Mouse (Mus musculus) right cerebral cortex, postnatal 25 days (tissue): ENCODE measurements at regions not wholly inside any gene's neighbourhood (a gene's known extent, or its start where the extent isn't known, plus 50 kb on each side); places are given as distances from the start of the nearest gene placed in this dataset.
A peak's percentile ranks its signal among the peaks of the same experiment; 100 is the strongest.

Source experiments
- DNase-seq: peaks from one replicate; pipeline ENCODE4 v3.0.0; 2022

GRCm38 (mm10) chr13:16498052-16498451 is 486.4 kb downstream of the Inhba start:
- no peak for DNase-seq

GRCm38 (mm10) chr13:16512876-16513275 is 501.2 kb downstream of the Inhba start:
- DNase-seq: no peak

DNA sequence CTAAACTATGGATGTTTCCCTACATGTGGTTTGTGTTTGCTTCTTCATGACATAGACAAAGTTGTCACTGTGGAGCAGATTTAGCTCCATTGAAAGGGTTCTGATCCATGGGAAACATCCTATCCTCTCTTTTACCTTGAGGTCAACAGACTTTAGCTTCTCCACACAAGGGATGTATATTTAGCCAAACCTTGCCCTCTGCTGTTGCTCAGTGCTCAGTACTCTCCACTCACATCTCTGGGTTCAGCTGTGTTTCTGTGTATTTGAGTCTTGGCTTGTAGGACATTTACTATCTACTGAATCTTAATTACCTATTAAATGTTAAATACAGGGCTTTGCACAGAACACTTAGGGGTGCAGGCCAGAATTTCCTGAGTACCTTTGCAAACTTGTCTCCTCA is 503.5 kb downstream of the Inhba start:
- DNase-seq: no peak

DNA sequence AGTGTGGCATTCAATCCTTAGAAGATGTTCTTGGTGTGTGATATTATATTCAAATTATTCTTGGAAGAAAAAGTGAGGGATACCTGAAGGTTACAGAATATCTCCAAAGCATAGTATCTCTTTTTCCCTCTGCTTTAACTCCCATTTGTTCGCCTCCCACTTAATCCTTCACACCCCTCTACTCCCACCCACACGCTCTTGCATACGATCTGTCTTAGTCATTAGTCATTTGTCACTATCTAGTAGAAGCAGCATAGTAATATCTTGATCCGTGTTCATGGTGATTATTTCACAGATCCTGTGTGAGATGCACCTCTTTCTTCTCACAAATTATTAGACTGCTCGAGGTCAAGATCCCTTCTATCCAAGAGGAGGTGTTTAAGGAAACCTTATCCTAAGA is 517.4 kb downstream of the Inhba start:
- no peak for DNase-seq

- DNase-seq: peak; percentile 33
These were observed 532.1 kb downstream of the Inhba start for GRCm38 (mm10) chr13:16543771-16544170.

- DNase-seq: no peak
These were observed 538.4 kb downstream of the Inhba start for GRCm38 (mm10) chr13:16550060-16550459.

- DNase-seq: no peak
These were observed 553.3 kb downstream of the Inhba start for GRCm38 (mm10) chr13:16564988-16565387.

GRCm38 (mm10) chr13:16574069-16574468 is 562.4 kb downstream of the Inhba start:
- peak; percentile 34 for DNase-seq

GRCm38 (mm10) chr13:16586286-16586685 is 574.6 kb downstream of the Inhba start:
- no peak for DNase-seq

- no peak for DNase-seq
These were observed 608.1 kb downstream of the Inhba start for GRCm38 (mm10) chr13:16619755-16620154.

- no peak for DNase-seq
These were observed 614.9 kb downstream of the Inhba start for GRCm38 (mm10) chr13:16626584-16626983.

- DNase-seq: no peak
These were observed 621.9 kb downstream of the Inhba start for GRCm38 (mm10) chr13:16633445-16634092.

DNA sequence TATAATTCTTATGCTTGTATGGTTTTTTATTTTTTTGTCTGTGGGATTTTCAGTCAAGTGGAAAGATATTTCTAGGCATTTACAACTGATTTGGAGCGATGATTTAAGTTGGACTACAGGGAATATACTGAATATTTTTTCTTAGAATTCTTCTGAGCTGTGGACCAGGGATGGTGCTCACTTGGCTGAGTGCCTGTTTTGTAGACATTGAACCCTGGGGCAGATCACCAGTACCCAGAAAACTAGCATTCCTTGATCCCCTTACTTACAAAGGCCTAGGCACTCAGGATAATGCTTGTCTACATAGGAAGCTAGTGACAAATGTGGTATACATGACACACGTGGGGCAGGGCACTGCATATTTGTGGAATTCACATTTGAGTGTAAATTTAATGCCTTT is 624.6 kb downstream of the Inhba start:
- DNase-seq: no peak

- DNase-seq: no peak
These were observed 630.2 kb downstream of the Inhba start for GRCm38 (mm10) chr13:16641611-16642449.

DNA sequence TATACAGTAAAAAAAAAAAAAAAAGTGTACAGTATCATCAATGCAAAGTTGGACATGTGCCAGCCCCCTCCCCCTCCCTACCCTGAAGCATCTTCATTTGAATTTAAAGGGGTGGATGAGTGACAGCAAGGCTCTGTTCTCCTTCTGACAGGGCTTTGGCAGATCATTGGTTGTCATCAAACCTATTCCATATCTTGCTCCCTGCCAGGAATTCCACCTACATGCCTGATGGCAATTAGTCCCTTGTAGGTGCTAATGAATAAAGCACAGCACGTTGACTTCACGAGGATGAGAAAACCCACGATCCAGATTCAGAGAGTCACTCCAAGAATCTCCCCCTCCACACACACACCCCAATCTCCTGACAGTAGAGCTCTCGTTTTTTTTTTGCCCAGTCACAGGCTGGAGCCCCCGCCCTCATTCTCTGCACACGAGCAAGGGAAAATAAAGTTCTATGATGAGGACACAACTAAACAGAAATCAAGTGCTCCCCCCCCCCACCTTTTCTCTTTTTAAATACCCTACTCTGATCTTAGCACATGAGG is 630.9 kb downstream of the Inhba start:
- DNase-seq: no peak

GRCm38 (mm10) chr13:16645311-16645710 is 633.7 kb downstream of the Inhba start:
- no peak for DNase-seq

GRCm38 (mm10) chr13:16646056-16646455 is 634.4 kb downstream of the Inhba start:
- no peak for DNase-seq

DNA sequence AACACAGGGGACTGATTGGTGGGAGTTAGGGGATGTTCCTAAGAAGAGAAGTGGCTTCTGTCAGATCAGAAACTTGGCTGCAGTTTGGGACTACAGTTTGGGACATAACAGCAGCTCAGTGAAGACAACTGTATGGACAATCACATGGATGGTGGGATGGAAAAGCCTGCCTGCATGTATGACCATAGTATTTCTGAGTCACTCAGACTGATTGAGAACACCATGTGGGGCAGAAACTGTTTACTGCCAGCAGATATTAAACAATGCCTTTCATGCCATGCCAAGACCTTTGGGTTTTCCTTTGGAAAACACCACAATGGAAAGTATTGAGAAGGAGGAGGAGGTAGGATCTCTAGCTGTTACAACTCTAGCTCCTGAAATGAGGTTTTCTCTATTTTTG is 635.0 kb downstream of the Inhba start:
- DNase-seq: no peak

- DNase-seq: no peak
These were observed 644.5 kb downstream of the Inhba start for GRCm38 (mm10) chr13:16656110-16656509.

DNA sequence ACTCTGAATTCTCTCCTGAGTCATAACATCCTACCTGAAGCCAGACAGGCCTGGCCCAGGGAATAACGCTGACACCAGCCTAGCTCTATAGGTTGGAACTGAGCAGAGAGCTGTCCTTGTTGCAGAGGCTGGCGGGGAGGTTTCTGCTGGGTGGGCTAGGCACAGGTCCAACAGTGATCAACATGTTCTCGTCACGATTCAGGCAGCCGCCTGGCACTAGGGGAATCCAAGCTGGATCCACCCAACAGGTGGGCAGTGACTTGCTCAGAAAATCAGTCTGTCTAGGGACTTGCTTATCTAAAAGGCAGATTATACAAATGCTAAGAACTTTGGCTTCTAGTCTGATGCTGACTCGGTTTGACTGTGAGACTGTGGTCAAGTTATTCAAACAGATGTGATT is 648.2 kb downstream of the Inhba start:
- DNase-seq: peak; percentile 46

- DNase-seq: no peak
These were observed 657.0 kb downstream of the Inhba start for GRCm38 (mm10) chr13:16668652-16669051.

DNA sequence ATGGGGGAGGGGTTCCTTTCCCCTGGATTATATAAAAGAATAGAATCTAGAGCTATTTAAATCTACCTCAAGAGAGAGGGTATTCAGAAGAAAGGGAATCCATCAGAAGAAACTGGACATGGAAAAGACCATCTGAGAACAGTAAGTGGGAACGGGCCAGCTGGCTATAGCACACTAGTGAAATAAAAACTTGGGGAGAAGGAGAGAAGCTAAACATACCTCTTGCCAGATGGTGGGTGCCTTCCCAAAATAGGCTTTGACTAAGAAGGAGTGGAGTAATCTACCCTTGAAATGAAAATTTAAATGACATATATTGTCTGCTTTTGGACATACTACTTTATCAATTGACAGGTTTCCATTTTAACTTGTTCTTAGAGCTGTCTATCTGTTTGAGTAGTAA is 657.6 kb downstream of the Inhba start:
- DNase-seq: no peak

DNA sequence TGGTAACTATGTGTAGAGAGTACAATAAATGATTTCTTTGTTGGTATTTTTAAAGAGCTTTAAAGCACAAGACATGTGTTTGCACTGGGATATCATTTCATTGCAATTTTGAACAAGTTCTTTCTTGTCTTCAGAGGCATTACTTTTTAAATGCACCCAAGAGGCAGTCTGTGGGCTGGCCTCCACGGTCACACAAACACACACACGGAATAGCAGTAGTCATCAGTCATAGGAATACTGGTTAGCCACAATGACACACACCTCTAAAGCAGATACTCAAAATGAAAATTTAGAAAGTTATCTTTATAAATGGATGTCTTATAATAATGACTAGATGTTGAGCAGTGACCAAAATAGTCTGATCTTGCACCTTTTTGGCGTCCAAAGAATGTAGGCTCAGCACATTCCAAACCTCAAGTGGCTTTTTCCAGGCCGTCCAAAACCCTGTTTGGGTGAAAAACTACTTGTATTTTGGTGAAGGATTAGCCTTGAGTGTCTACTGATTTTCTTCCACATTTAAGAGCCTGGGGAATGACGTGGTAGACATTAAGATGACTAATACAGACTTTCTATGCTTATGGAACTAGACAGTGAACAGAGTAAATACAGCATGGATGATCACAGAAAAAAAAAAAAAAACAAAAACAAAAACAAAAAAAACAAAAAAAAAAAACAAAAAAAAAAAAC is 658.5 kb downstream of the Inhba start:
- no peak for DNase-seq

- DNase-seq: no peak
These were observed 659.1 kb downstream of the Inhba start for GRCm38 (mm10) chr13:16670736-16671135.
